Mouse (Mus musculus): ENCODE measurements around the gene Adgra1. TPM values are rescaled to one million over a fixed set of nuclear protein-coding genes. Genes with fewer than 3 reads are reported as not detected.
A peak's percentile ranks its signal among the peaks of the same experiment; 100 is the strongest.

The Adgra1 gene
- total RNA-seq, 4 experiments from 2014 or later = 43.2 to 67.8 (median 57.9) TPM

DNA sequence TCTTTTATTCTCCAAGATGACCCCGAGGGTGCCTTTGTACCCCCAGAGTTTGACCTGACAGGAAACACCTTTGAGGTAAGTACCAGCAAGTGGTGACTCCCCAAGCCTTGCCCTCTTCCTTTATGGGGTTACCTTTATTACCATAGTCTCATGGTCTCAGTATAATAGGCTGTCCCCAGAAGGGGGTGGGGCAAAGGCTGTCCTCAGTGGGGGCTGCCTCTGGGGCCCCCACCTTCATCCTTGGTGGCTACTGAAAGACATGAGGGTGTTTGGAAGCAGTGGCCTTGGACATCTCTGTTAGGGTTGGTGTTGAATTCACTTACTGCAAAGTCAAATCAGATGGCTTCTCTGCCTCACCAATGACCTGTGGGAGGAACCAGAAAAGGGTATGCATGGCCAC lies 68.0 kb downstream of the Adgra1 start:
- no peak for DNase-seq (ENCODE audit: low spot score in 2 of 2)

DNA sequence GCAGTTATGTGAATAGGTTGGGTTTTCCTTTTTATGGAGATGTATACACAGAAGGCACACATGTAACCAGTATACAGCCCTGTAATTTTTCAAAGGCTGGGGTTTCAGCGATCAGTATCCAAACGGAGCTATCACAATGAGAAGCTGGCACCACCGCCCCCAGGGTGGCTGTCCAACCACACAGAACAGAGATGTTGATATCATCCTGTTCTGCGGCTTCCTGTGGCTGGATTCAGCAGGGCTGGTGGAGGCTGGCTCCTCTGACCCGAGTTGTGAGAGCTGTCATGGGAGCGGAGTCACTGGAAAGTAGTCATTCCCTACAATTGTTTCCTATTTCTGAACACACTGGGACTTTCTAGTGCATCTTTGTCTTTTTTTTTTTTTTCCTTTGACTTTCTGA lies 71.3 kb downstream of the Adgra1 start:
- DNase-seq (ENCODE audit: low spot score in 2 of 2) = no peak

DNA sequence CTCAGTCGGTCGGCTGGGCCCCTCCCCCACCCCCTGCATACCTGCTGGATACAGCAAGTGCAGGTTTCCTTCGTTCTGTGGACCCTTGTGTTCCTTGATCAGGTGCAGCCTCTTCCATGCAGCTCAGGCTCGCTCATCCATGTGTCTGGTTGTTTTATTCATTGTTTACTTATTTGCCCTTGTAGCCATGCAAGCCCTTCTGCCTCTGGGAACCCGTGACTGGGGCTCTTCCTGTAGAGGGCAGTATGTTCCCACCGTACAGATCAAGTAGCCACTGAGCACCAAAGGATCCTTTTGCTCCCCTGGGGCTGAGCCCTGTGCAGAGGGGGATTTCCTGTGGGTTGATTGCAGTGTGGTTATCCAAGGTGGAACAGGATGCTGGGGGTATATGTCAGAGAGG lies 71.7 kb downstream of the Adgra1 start:
- DNase-seq (ENCODE audit: low spot score in 2 of 2) = peak in 1 of 2 experiments; percentile 51

DNA sequence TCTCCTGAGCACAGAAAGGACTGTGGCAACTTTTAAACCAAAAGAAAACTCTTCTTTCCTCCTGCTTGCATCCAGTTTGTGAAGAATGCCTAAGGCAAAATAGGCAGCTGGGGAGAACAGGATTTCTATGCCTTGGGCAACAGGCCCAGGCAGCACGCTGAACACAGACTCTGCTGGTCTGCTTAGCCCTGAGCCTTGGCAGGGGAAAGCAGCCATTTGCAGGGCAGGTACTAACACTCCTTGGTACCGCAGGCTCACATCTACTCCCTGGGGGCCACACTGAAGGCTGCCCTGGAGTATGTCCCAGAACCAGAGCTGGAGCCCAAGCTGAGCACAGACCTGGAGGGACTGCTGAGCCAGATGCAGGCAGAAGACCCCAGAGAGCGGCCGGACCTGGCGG lies 74.2 kb downstream of the Adgra1 start:
- DNase-seq (ENCODE audit: low spot score in 2 of 2) = no peak

DNA sequence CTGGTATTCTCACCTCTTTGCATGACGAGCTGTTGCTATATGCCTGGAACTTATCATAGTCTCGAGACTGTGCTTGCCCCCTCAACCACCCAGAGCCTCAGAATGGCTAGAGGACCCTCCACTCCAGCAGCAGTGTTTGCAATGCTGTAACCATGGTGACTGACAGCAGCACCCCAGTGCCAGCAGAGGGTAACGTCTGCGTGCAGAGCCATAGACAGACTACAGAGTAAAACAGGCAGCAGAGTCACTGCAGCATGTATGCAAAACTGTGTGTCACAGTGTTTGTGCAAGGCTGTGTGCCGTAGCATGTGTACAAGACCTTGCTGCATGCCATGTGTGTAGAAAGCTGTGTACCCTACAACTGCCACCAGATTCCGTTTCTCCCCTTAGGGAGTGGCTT lies 75.5 kb downstream of the Adgra1 start:
- no peak for DNase-seq (ENCODE audit: low spot score in 2 of 2)

GRCm38 (mm10) chr7:139910204-139910835 lies 76.3 kb downstream of the Adgra1 start:
- DNase-seq (ENCODE audit: low spot score in 2 of 2) = no peak

DNA sequence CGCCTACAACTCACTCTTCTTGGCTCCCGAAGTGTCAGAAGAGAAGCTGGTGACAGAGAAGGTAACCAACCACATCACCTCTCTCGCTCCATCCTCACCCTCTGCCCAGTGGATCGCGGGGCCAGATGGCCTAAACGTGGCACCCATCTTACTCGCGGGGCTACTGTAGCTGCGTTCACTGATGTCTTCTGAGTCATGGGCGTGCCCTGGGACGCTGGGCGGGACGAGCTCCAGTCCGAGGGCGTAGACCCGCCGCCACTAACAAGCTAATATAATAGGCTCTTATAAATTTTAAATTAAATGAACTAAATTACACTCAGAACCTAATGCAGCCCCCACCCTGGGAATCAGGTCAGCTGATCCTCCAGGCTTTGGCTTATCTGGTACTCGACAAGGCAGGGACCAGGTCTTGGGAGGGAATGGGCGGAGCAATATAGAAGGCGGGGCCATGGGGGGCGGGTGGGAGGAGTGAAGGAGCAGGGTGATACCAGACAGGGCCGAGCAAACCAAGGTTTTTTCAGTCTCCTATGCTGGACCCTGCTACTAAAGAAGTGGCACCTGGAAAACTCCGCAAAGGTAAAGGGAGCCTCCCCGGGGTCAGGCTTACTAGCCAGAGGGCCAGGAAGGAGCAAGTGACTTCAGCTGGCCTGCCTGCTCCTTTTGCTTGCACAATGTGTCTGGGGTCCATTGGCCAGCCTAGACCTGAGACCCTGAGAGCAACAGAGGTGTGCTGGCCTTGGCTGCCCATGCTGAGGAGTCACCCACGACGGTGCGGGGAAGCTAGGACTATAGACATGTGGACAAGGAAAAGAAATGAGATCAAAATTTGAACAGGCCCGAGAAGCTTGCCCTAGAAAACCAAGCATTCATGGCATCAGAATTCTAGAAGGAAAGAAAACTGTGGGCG lies 80.4 kb downstream of the Adgra1 start:
- no peak for DNase-seq (ENCODE audit: low spot score in 2 of 2)

GRCm38 (mm10) chr7:139915646-139916257 lies 81.8 kb downstream of the Adgra1 start:
- no peak for DNase-seq (ENCODE audit: low spot score in 2 of 2)

DNA sequence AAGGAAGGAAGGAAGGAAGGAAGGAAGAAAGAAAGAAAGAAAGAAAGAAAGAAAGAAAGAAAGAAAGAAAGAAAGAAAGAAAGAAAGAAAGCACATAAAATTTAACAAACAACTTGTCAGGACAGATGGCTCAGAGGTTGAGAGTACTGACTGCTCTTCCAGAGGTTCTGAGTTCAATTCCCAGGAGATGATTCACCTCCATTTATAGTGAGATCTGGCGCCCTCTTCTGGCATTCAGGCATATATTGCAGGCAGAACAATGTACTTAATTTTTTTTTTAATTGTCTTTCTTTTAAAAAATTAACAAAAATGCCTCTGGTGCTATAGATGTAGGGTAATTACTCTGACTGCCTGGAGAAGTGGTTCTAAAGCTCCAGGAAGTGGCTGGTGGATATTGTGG lies 82.4 kb downstream of the Adgra1 start:
- no peak for DNase-seq (ENCODE audit: low spot score in 2 of 2)

GRCm38 (mm10) chr7:139918262-139918661 lies 84.3 kb downstream of the Adgra1 start:
- DNase-seq (ENCODE audit: low spot score in 2 of 2) = no peak

Other genes starting within 250 kb of the Adgra1 start
- gene Cfap46, start 150.4 kb upstream of the Adgra1 start, total RNA-seq (2022) = 1 to 10 TPM; 3.7 to 4.5 (median 4.2) TPM
- gene Kndc1, start 60.5 kb downstream of the Adgra1 start, total RNA-seq (2022) = 100 to 1,000 TPM in 1 of 4 experiments, 10 to 100 TPM in 3; 90.0 to 103 (median 95.8) TPM
- gene Utf1, start 109.6 kb downstream of the Adgra1 start, total RNA-seq (2022) = not detected
- 1 to 10 TPM; 1.2 to 1.9 (median 1.6) TPM for gene 6430531B16Rik, start 144.6 kb downstream of the Adgra1 start, total RNA-seq (2022)
- 1 to 10 TPM; 3.0 to 7.2 (median 4.5) TPM for gene Adam8, start 158.4 kb downstream of the Adgra1 start, total RNA-seq (2022)
- gene Zfp511, start 202.2 kb downstream of the Adgra1 start, total RNA-seq (2022) = 10 to 100 TPM; 21.2 to 27.8 (median 27.0) TPM
- 10 to 100 TPM; 36.0 to 39.0 (median 36.7) TPM for gene Tubgcp2, start 202.5 kb downstream of the Adgra1 start, total RNA-seq (2022)
- gene Msx3, start 214.9 kb downstream of the Adgra1 start, total RNA-seq (2022) = not detected
- gene Caly, start 248.4 kb downstream of the Adgra1 start, total RNA-seq (2022) = 100 to 1,000 TPM; 217 to 237 (median 229) TPM

Data from layer of hippocampus, adult 8-10 months (tissue).